Mouse (Mus musculus) CH12.LX (cell line): Measurements from ENCODE around the gene Grap. TPM values are rescaled to one million over a fixed set of nuclear protein-coding genes. Genes with fewer than 3 reads are reported as not detected.

ENCODE experiments used
- DNase-seq: peaks from one replicate; pipeline ENCODE4 v3.0.0-alpha.2; 2013; ENCODE audit errors: extremely low read depth
- H3K27ac ChIP-seq: 2 replicates; pipeline ENCODE4 v1.5.1; 2012; ENCODE audit warnings: low read depth, mild to moderate bottlenecking, control low read depth, moderate library complexity; ENCODE audit not compliant: insufficient read depth
- H3K27me3 ChIP-seq: replicated peaks from 2 replicates; pipeline ENCODE3; 2012; ENCODE audit warnings: inconsistent platforms
- H3K36me3 ChIP-seq, 2 experiments: replicated peaks in 1 of 2; 2 replicates each; pipeline versions ENCODE3 to v1.6.1; 2012; ENCODE audit warnings: inconsistent platforms in 1 of 2, low read length in 1 of 2, mild to moderate bottlenecking in 1 of 2, mixed read lengths in 1 of 2, moderate library complexity in 1 of 2; ENCODE audit not compliant: control insufficient read depth in 1 of 2, insufficient read depth in 1 of 2
- H3K4me1 ChIP-seq, 2 experiments: 2 replicates each; pipeline ENCODE4 v1.6.1; 2012; ENCODE audit warnings: inconsistent platforms in 1 of 2, moderate library complexity in 1 of 2; ENCODE audit not compliant: insufficient read depth in 2 of 2, control insufficient read depth in 1 of 2
- H3K4me2 ChIP-seq: 2 replicates; pipeline ENCODE4 v1.6.1; 2012; ENCODE audit warnings: low read depth, mild to moderate bottlenecking, control low read depth; ENCODE audit not compliant: poor library complexity, insufficient read depth, severe bottlenecking
- H3K4me3 ChIP-seq, 3 experiments: fragments of 150-350 bp in 1 of 3; sonication (generic) in 1 of 3; replicated peaks in 1 of 3; 2 replicates each; pipeline versions ENCODE3 to v1.5.1; 2011 to 2012; ENCODE audit warnings: low read depth in 2 of 3, low read length in 2 of 3, mild to moderate bottlenecking in 2 of 3, moderate library complexity in 2 of 3, control low read depth in 1 of 3, improper control_type of control experiment in 1 of 3, inconsistent platforms in 1 of 3, mixed read lengths in 1 of 3; ENCODE audit not compliant: poor library complexity in 1 of 3
- H3K79me2 ChIP-seq: replicated peaks from 2 replicates; pipeline ENCODE4 v1.6.1; 2012; ENCODE audit warnings: mild to moderate bottlenecking, moderate library complexity; ENCODE audit not compliant: control insufficient read depth, poor library complexity, insufficient read depth, severe bottlenecking; ENCODE audit errors: extremely low read depth
- H3K9ac ChIP-seq: 2 replicates; pipeline ENCODE4 v1.6.1; 2012; ENCODE audit warnings: low read depth, mild to moderate bottlenecking, control low read depth, moderate library complexity; ENCODE audit not compliant: insufficient read depth
- H3K9me3 ChIP-seq: replicated peaks from 2 replicates; pipeline ENCODE3; 2012; ENCODE audit warnings: low read length, inconsistent platforms, mixed read lengths
- CHD2 ChIP-seq: IDR thresholded peaks from 2 replicates; pipeline ENCODE4 v1.6.1; 2011; ENCODE audit warnings: low read length, improper control_type of control experiment
- CTCF ChIP-seq, 2 experiments: IDR thresholded peaks in 1 of 2; conservative IDR thresholded peaks in 1 of 2; 2 replicates each; pipeline ENCODE4 v1.5.1; 2011 to 2012; ENCODE audit warnings: low read depth in 2 of 2, low read length in 2 of 2, improper control_type of control experiment in 1 of 2, inconsistent platforms in 1 of 2, mild to moderate bottlenecking in 1 of 2, moderate library complexity in 1 of 2
- ELF1 ChIP-seq: IDR thresholded peaks from 2 replicates; pipeline ENCODE4 v1.6.1; 2014; ENCODE audit warnings: low read depth, mild to moderate bottlenecking, inconsistent platforms, low read length, improper control_type of control experiment
- EP300 ChIP-seq: IDR thresholded peaks from 2 replicates; pipeline ENCODE4 v1.6.1; 2011; ENCODE audit warnings: low read length, improper control_type of control experiment
- HCFC1 ChIP-seq: IDR thresholded peaks from 2 replicates; pipeline ENCODE4 v1.6.1; 2012; ENCODE audit warnings: low read depth, mild to moderate bottlenecking, inconsistent platforms, low read length, improper control_type of control experiment
- JUN ChIP-seq: IDR thresholded peaks from 2 replicates; pipeline ENCODE4 v1.6.1; 2011; ENCODE audit warnings: low read depth, mild to moderate bottlenecking, low read length, improper control_type of control experiment, moderate library complexity; ENCODE audit not compliant: insufficient read depth
- KAT2A ChIP-seq: IDR thresholded peaks from 2 replicates; pipeline ENCODE4 v1.6.1; 2012; ENCODE audit warnings: low read length, improper control_type of control experiment, inconsistent platforms; ENCODE audit not compliant: insufficient replicate concordance
- MAX ChIP-seq: IDR thresholded peaks from 2 replicates; pipeline ENCODE4 v1.6.1; 2011; ENCODE audit warnings: low read length, improper control_type of control experiment
- MEF2A ChIP-seq: IDR thresholded peaks from 2 replicates; pipeline ENCODE4 v1.6.1; 2014; ENCODE audit warnings: low read depth, mild to moderate bottlenecking, inconsistent platforms, low read length, improper control_type of control experiment, borderline replicate concordance
- MXI1 ChIP-seq: IDR thresholded peaks from 2 replicates; pipeline ENCODE4 v1.6.1; 2011; ENCODE audit warnings: mild to moderate bottlenecking, low read depth, low read length, improper control_type of control experiment
- NELFE ChIP-seq: IDR thresholded peaks from 2 replicates; pipeline ENCODE4 v1.6.1; 2011; ENCODE audit warnings: low read depth, low read length, improper control_type of control experiment
- RCOR1 ChIP-seq: conservative IDR thresholded peaks from 2 replicates; pipeline ENCODE4 v1.6.1; 2012; ENCODE audit warnings: low read depth, mild to moderate bottlenecking, inconsistent platforms, low read length, improper control_type of control experiment
- TBP ChIP-seq: conservative IDR thresholded peaks from 2 replicates; pipeline ENCODE4 v1.6.1; 2011; ENCODE audit warnings: low read depth, low read length, improper control_type of control experiment
- TCF12 ChIP-seq: IDR thresholded peaks from 2 replicates; pipeline ENCODE4 v1.6.1; 2014; ENCODE audit warnings: low read depth, mild to moderate bottlenecking, inconsistent platforms, low read length, improper control_type of control experiment
- USF1 ChIP-seq: IDR thresholded peaks from 2 replicates; pipeline ENCODE4 v1.6.1; 2014; ENCODE audit warnings: low read depth, mild to moderate bottlenecking, inconsistent platforms, low read length, improper control_type of control experiment
- USF2 ChIP-seq: conservative IDR thresholded peaks from 2 replicates; pipeline ENCODE4 v1.6.1; 2011; ENCODE audit warnings: low read depth, low read length, improper control_type of control experiment
- dilution Hi-C: fragments of 300-500 bp; cut with MboI; formaldehyde crosslinking; loops from 2 replicates; pipeline ENCODE4 v1.14.3; 2020; ENCODE audit warnings: low sequenced_read_pairs; ENCODE audit not compliant: extremely low pct_unique_long_range_greater_than_20kb, extremely low pct_ligation_motif_present
- in situ Hi-C: fragments of 300-500 bp; cut with MboI; formaldehyde crosslinking; loops from 3 replicates; pipeline ENCODE4 v1.14.3; 2019; ENCODE audit warnings: low sequenced_read_pairs, low pct_ligation_motif_present, low pct_unique_long_range_greater_than_20kb, mixed read lengths
- polyA plus RNA-seq: library from polyadenylated mRNA; unstranded; fragments of >175 nt; gene quantifications from 2 replicates; pipeline ENCODE4 v1.2.1, GENCODE M21; 2012; ENCODE audit warnings: low read depth; ENCODE audit not compliant: insufficient read length
- total RNA-seq, 2 experiments: library from RNA; depleted of rRNA; stranded (reverse); fragments of 300-350 nt in 1 of 2; fragments of >200 nt in 1 of 2; gene quantifications; 2 replicates each; pipeline ENCODE4 v1.2.3; 2012 to 2014

The Grap gene
- total and polyA plus RNA-seq, 3 experiments = 274 to 412 (median 280) TPM

DNA sequence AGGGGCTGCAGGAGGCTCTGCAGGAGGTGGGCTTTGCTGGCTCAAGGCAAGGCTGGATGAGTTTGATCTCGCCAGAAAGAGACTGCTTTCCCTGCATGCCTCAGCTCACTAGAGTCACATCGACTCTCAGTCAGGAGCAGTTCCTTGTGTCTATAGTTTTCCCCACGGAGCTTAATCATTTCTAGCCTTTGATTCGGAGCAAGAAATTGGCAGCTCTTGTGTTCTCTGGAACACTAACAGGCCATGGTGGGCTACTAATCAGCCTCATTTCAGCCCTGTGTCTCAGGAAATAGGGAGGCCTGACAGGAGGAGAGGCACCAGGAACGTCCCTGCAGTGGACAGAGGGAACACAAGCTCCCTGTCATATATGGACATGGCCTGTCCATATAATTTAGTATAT is 64.9 kb downstream of the Grap start:
- in situ Hi-C loops = loop anchor here (5.0 kb wide), 3 partner anchors 96 to 306 kb away; partner anchors contain the start of gene B9d1
- TF ChIP-seq ELF1 (no peak), NELFE (no peak), EP300 (no peak), TCF12 (no peak), CHD2 (no peak), USF1 (no peak), CTCF (conservative IDR thresholded peaks at IDR 0.05 in 1 of 2, IDR thresholded peaks at IDR 0.05 in 1 of 2; ENCODE audit: low read depth in 2 of 2, low read length in 2 of 2) (no peak), HCFC1 (no peak), MXI1 (no peak), RCOR1 (no peak), JUN (no peak), USF2 (no peak), KAT2A (no peak)
- dilution Hi-C loops = no loop called here

DNA sequence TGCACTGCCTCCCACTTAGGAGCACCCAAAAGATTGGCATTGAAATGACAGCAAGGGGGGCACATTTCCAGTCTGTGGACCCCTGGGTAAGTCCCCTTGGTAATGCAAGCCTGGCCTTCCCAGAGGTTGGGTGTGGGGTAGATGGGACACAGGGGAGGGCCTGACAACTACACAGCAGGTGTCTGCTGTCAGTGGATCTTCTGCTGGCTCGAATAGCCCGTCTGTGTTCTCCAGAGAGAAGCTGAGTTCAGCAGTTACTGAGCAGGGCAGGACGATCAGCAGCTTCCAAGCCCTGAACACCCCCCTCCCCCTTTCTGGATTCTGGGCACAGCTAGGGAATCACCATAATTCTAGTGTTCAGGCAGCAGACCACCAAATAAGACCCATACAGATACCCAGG is 66.3 kb downstream of the Grap start:
- no peak for TF ChIP-seq TCF12
- no peak for TF ChIP-seq MAX
- no peak for TF ChIP-seq TBP
- no peak for TF ChIP-seq MEF2A
- TF ChIP-seq, all 38 proteins: peak for 0
- H3K9ac ChIP-seq = no peak overlapping the region

More for the DNA sequence above, 64.9 kb downstream of the Grap start:
- H3K36me3 ChIP-seq = no peaks in the 10 kb centered on the region
- H3K4me2 ChIP-seq = no peak overlapping the region
- no peak overlapping the region for H3K4me3 ChIP-seq
- no peaks in the 10 kb centered on the region for H3K9me3 ChIP-seq
- no peak for DNase-seq
- no peak overlapping the region for H3K9ac ChIP-seq
- H3K79me2 ChIP-seq = no peaks in the 10 kb centered on the region
- no peaks in the 10 kb centered on the region for H3K27me3 ChIP-seq
- H3K4me1 ChIP-seq = peaks cover 14 to 30% of the 10 kb centered on the region in 2 experiments
- H3K27ac ChIP-seq = no peak overlapping the region

More for the DNA sequence above, 66.3 kb downstream of the Grap start:
- Histone ChIP-seq H3K27ac (no peak overlapping the region), H3K4me1 (peaks cover under 1 to 16% of the 10 kb centered on the region in 2 experiments; a peak in 3 of 4 replicates), H3K4me3 (no peak overlapping the region), H3K4me2 (no peak overlapping the region), H3K36me3 (peaks cover 0 to 5% of the 10 kb centered on the region in 2 experiments), H3K9me3 (no peaks in the 10 kb centered on the region), H3K79me2 (no peaks in the 10 kb centered on the region), H3K27me3 (no peaks in the 10 kb centered on the region)
- dilution Hi-C loops (no loop called here), in situ Hi-C loops (loop anchor here (5.0 kb wide), 3 partner anchors 97 to 307 kb away; partner anchors contain the start of gene B9d1)
- no peak for DNase-seq
